Mouse (Mus musculus): ENCODE data around the gene Hace1.
"Not testable (repeated sequence)": the region's sequence is repeated elsewhere in the genome, so short reads cannot be mapped to it uniquely, and the experiment has no call there.

Hace1 gene

GRCm38 (mm10) chr10:45577731-45578297 is at the start of gene Hace1:
Hace1 (plus strand) TSS chr10:45577829.
- DNase-seq (ENCODE audit: low spot score): peak; percentile 82

GRCm38 (mm10) chr10:45537334-45537733 is 40.3 kb upstream of the Hace1 start:
- not testable (repeated sequence) for DNase-seq (ENCODE audit: low spot score)

DNA sequence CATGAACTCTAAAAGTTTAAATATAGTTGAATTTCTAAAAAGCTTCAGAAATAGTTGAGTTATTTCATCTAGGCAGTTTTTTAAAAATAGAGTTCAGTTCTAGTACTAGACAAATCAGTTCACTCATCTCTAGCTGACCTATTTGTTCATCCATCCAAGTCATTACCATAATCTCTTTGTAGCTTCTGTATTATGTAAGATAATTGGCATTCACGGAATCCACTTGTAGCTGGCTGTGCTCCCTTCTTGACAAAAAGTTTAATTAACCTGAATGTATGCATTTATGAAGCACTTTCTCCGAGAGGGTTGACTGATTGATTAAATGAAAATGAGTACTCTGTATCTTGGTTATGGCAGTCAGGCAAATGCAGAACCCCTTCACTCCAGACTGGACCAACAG is 34.9 kb upstream of the Hace1 start:
- no peak for DNase-seq (ENCODE audit: low spot score)

DNA sequence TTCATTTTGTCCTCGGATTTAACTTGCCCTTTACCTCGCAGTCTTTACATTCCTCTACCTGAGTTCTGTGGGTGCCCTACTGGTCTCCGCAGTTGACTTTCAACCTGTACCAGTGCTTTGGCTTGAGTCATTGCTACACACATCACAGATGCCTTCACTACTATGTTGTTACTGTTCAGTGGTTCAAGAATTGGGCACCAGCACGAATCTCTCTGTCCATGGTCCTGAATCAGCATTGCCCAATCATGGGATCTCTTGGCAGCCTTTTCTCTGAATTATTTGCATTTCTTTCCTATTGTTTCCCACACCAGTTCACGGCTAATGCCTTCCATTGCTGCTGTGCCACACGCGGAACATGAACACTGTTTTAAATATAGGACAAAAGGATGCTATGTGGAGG is 30.8 kb upstream of the Hace1 start:
- peak; percentile 9 for DNase-seq (ENCODE audit: low spot score)

DNA sequence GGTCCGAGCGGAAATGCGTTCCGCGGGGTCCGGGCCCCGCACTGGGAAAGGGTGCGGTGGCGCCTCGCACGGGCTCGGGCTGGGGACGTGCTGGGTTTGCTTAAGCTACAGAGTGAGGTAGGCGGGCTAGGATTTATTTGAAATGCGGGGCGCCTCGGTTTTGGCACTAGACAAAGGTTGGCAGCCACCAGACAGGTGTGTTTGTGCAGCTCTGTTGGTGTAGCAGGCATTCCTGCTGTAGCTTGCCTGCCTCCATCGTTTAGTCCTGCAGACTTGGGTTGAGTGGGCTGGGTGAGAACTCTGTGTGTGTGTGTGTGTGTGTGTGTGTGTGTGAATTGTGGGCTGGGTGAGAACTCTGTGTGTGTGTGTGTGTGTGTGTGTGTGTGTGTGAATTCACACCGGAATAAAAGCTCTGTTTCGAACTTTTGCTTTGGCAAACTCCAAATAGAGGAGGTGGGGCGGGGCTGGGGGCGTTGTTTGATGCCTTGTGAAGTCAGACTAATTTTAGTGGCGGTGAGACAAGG is 731 bp downstream of the Hace1 start:
- no peak for DNase-seq (ENCODE audit: low spot score)

GRCm38 (mm10) chr10:45583310-45583709 is 5.7 kb downstream of the Hace1 start:
- DNase-seq (ENCODE audit: low spot score): no peak

- DNase-seq (ENCODE audit: low spot score): no peak
Measured at GRCm38 (mm10) chr10:45583829-45584228, 6.2 kb downstream of the Hace1 start.

- no peak for DNase-seq (ENCODE audit: low spot score)
Measured at GRCm38 (mm10) chr10:45584311-45585102, 6.9 kb downstream of the Hace1 start.

DNA sequence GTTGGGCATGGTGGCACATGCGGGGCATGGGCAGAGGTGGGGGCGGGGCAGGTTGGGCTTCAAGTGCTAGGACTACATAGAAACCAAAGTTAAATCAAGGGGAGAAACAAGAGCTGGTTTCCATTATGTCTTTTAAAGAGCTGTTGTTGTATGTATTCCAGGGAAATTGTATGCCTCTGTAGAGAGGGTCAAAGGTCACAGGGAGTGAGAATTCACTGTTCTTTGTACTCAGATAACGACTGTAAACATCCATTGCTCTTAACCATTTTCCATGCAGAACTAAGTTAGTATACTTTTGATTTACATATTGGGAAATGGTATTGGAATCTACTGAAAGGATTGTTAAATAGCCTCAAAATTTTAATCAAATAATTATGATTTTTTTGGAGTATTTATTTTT is 28.2 kb downstream of the Hace1 start:
- no peak for DNase-seq (ENCODE audit: low spot score)

- no peak for DNase-seq (ENCODE audit: low spot score)
Measured at GRCm38 (mm10) chr10:45610727-45611126, 33.1 kb downstream of the Hace1 start.

GRCm38 (mm10) chr10:45616012-45616411 is 38.4 kb downstream of the Hace1 start:
- no peak for DNase-seq (ENCODE audit: low spot score)

GRCm38 (mm10) chr10:45619039-45619438 is 41.4 kb downstream of the Hace1 start:
- DNase-seq (ENCODE audit: low spot score): no peak

DNA sequence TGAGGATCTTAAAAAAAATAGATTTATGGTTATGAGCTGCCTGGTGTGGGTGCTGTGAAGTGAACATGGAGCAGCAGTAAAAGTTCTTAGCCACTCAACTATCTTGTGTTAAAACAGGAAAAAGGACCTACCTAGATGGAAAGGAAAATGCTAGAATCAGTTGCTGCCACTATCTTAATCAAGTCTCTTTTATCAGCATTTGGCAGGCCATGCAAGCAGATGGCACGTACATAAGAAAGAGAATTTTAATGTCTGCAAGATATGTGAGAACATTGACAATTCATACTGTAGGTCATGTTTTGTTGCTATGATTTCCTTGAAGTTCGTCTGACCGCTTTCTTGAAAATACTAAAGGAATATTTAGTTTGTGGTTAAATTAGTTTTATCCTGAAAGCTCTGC is 54.4 kb downstream of the Hace1 start:
- DNase-seq (ENCODE audit: low spot score): no peak

DNA sequence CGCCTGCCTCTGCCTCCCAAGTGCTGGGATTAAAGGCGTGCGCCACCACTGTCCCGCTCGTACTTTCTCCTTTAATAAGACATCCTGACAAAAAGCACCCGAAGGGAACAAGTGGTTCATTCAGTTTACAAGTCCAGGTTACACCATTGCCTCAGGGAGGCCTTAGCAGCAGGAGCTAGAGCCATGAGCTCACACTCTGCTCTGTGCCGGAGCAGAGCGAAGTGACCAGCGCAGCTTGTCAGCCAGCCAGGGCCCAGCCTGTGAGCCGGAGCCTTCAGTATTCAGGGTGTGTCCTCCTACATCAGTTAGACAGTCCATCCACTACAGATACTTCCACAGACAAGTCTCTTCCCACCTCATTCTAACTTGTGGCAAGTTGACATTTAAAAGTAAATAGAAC is 55.0 kb downstream of the Hace1 start:
- no peak for DNase-seq (ENCODE audit: low spot score)

GRCm38 (mm10) chr10:45635201-45635600 is 57.6 kb downstream of the Hace1 start:
- DNase-seq (ENCODE audit: low spot score): no peak

DNA sequence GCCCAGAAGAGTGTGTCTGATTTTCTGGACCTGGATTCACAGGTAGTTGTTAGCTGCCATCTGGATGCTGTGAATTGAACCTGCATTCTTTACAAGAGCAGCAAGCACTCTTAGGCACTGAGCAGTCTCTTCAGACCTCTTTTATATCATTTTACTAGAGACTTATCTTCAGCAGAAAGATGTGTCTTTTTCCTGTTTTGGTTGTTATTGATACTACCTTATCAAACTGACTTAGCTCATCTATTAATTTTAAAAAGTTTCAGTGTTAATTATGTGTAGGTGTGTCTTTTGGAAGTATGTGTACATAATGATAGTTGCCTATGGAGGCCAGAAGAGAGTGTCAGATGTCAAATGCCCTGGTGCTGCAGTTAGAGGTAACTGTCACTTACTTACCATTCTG is 62.1 kb downstream of the Hace1 start:
- DNase-seq (ENCODE audit: low spot score): no peak

DNA sequence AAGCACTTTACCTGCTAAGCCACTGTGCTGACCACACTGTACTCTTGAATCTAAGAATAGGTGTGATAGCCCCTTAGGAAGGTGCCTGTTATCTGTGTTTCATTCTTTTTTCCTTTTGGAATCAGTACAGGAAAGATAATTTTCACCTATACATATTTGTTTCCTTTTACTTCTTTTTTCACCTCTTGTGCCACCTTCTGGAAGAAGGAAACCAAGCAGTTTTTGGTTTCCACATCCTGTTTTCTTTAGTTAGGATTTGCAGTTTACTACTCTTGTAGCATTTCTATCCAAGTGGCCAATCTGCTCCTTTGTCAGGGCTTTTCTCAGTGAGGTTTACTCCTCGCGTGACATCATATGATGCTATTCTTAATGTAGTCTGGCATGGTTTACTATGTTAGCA is 76.4 kb downstream of the Hace1 start:
- no peak for DNase-seq (ENCODE audit: low spot score)

- DNase-seq (ENCODE audit: low spot score): no peak
Measured at GRCm38 (mm10) chr10:45662015-45662414, 84.4 kb downstream of the Hace1 start.

DNA sequence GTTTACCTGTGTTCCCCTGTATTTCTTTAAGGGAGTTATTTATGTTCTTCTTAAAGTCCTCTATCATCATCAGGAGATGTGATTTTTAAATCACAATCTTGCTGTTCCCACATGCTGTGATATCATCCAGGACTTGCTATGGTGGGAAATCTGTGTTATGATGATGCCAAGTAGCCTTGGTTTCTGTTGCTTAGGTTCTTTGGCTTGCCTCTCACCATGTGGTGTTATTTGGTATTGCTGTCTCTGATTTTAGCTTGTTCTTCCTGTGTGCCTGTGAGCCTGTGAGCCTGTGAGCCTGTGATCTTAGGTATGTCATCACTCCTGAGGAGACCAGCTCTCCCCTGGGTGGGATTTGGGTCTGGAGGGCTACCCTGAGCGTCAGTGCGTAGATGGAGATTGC is 90.6 kb downstream of the Hace1 start:
- no peak for DNase-seq (ENCODE audit: low spot score)

- no peak for DNase-seq (ENCODE audit: low spot score)
Measured at GRCm38 (mm10) chr10:45676796-45677195, 99.2 kb downstream of the Hace1 start.

GRCm38 (mm10) chr10:45686191-45686590 is 108.6 kb downstream of the Hace1 start:
- no peak for DNase-seq (ENCODE audit: low spot score)

GRCm38 (mm10) chr10:45694931-45695330 is 117.3 kb downstream of the Hace1 start:
- no peak for DNase-seq (ENCODE audit: low spot score)

DNA sequence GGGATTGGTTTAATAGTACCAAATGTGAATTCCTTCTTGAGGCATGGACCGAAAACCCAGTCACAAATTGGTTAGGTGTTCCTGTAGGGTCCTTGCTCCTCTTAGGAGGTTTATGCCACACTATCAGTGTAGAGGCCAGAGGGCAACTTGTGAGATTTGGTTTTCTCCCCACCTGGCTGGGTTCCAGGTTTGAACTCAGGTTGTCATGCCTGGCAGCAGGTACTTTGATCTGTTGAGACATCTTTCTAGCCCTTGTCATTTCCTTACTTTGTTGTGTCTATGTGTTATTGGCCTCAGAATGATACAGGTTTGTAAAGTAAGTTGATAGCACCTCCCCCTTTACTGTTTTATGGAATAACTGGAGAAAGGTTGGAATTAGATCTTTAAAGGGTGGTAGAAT is 117.9 kb downstream of the Hace1 start:
- no peak for DNase-seq (ENCODE audit: low spot score)

GRCm38 (mm10) chr10:45698930-45699329 is 121.3 kb downstream of the Hace1 start:
- no peak for DNase-seq (ENCODE audit: low spot score)

All from ovary, postnatal 36 days (tissue).